Mouse (Mus musculus): ENCODE results near the gene Kcns1. TPM values are rescaled to one million over a fixed set of nuclear protein-coding genes. Genes with fewer than 3 reads are reported as not detected.

Kcns1 gene
- polyA plus RNA-seq, 1 experiment from 2014 or later, result 0.85 TPM

- ATAC-seq (ENCODE audit: low read depth) (no peak), DNase-seq (ENCODE audit: low spot score) (no peak)
- Histone ChIP-seq H3K4me2 (ENCODE audit: low read depth, low read length) (no peak overlapping the region), H3K36me3 (ENCODE audit: control insufficient read depth, insufficient read depth, low read length) (no peaks in the 10 kb centered on the region), H3K27ac (replicated peaks; ENCODE audit: low read depth, low read length) (no peak overlapping the region), H3K4me3 (ENCODE audit: low read depth, low read length) (no peak overlapping the region), H3K4me1 (ENCODE audit: control insufficient read depth, insufficient read depth, low read length) (no peaks in the 10 kb centered on the region), H3K9me3 (ENCODE audit: control insufficient read depth, low read length) (no peaks in the 10 kb centered on the region), H3K27me3 (replicated peaks; ENCODE audit: control insufficient read depth, insufficient read depth, low read length) (no peaks in the 10 kb centered on the region), H3K9ac (ENCODE audit: low read depth, low read length) (no peak overlapping the region)
- 84% methylated on average over 5 of the region's 5 CpGs for WGBS
These were observed 25.2 kb upstream of the Kcns1 start for GRCm38 (mm10) chr2:164195971-164196699.

GRCm38 (mm10) chr2:164194959-164195630 is 24.2 kb upstream of the Kcns1 start:
- H3K4me2 ChIP-seq (ENCODE audit: low read depth, low read length), result no peak overlapping the region
- H3K27me3 ChIP-seq (replicated peaks; ENCODE audit: control insufficient read depth, insufficient read depth, low read length), result no peaks in the 10 kb centered on the region
- DNase-seq (ENCODE audit: low spot score), result no peak
- WGBS, result 77% methylated on average over 5 of the region's 5 CpGs
- H3K27ac ChIP-seq (replicated peaks; ENCODE audit: low read depth, low read length), result no peak overlapping the region
- no peaks in the 10 kb centered on the region for H3K9me3 ChIP-seq (ENCODE audit: control insufficient read depth, low read length)
- ATAC-seq (ENCODE audit: low read depth), result no peak
- H3K4me1 ChIP-seq (ENCODE audit: control insufficient read depth, insufficient read depth, low read length), result no peaks in the 10 kb centered on the region
- H3K9ac ChIP-seq (ENCODE audit: low read depth, low read length), result no peak overlapping the region
- no peaks in the 10 kb centered on the region for H3K36me3 ChIP-seq (ENCODE audit: control insufficient read depth, insufficient read depth, low read length)
- H3K4me3 ChIP-seq (ENCODE audit: low read depth, low read length), result no peak overlapping the region

- ATAC-seq (ENCODE audit: low read depth), result no peak
- H3K4me3 ChIP-seq (ENCODE audit: low read depth, low read length), result no peak overlapping the region
- H3K4me1 ChIP-seq (ENCODE audit: control insufficient read depth, insufficient read depth, low read length), result no peaks in the 10 kb centered on the region
- H3K9me3 ChIP-seq (ENCODE audit: control insufficient read depth, low read length), result no peaks in the 10 kb centered on the region; the same call in 1 of the 2 replicates
- no peaks in the 10 kb centered on the region for H3K36me3 ChIP-seq (ENCODE audit: control insufficient read depth, insufficient read depth, low read length)
- no peaks in the 10 kb centered on the region for H3K27me3 ChIP-seq (replicated peaks; ENCODE audit: control insufficient read depth, insufficient read depth, low read length)
- no peak overlapping the region for H3K4me2 ChIP-seq (ENCODE audit: low read depth, low read length)
- H3K9ac ChIP-seq (ENCODE audit: low read depth, low read length), result no peak overlapping the region
- no peak overlapping the region for H3K27ac ChIP-seq (replicated peaks; ENCODE audit: low read depth, low read length)
- no peak for DNase-seq (ENCODE audit: low spot score)
These were observed 21.4 kb upstream of the Kcns1 start for GRCm38 (mm10) chr2:164192279-164192678.

- no peak for ATAC-seq (ENCODE audit: low read depth)
- H3K27me3 ChIP-seq (replicated peaks; ENCODE audit: control insufficient read depth, insufficient read depth, low read length), result no peaks in the 10 kb centered on the region
- H3K9ac ChIP-seq (ENCODE audit: low read depth, low read length), result no peak within 1 kb of the TSS
- H3K9me3 ChIP-seq (ENCODE audit: control insufficient read depth, low read length), result no peaks in the 10 kb centered on the region; the same call in 1 of the 2 replicates
- no peak within 1 kb of the TSS for H3K27ac ChIP-seq (replicated peaks; ENCODE audit: low read depth, low read length)
- no peak within 1 kb of the TSS for H3K4me3 ChIP-seq (ENCODE audit: low read depth, low read length)
- no peak within 1 kb of the TSS for H3K4me2 ChIP-seq (ENCODE audit: low read depth, low read length)
- no peak for DNase-seq (ENCODE audit: low spot score)
- no peaks in the 10 kb centered on the region for H3K36me3 ChIP-seq (ENCODE audit: control insufficient read depth, insufficient read depth, low read length)
- WGBS, result 87% methylated on average over 6 of the region's 6 CpGs
- no peaks in the 10 kb centered on the region for H3K4me1 ChIP-seq (ENCODE audit: control insufficient read depth, insufficient read depth, low read length)
These were observed 19.7 kb upstream of the Kcns1 start, which contains the start of gene Wfdc12 for GRCm38 (mm10) chr2:164190576-164190975. TSS of gene Wfdc12 (minus strand) at chr2:164190608.

- no peak overlapping the region for H3K27ac ChIP-seq (replicated peaks; ENCODE audit: low read depth, low read length)
- H3K4me3 ChIP-seq (ENCODE audit: low read depth, low read length), result no peak overlapping the region
- WGBS, result 34% methylated on average over 5 of the region's 5 CpGs
- H3K9ac ChIP-seq (ENCODE audit: low read depth, low read length), result no peak overlapping the region
- no peaks in the 10 kb centered on the region for H3K27me3 ChIP-seq (replicated peaks; ENCODE audit: control insufficient read depth, insufficient read depth, low read length)
- no peaks in the 10 kb centered on the region for H3K4me1 ChIP-seq (ENCODE audit: control insufficient read depth, insufficient read depth, low read length)
- no peak overlapping the region for H3K4me2 ChIP-seq (ENCODE audit: low read depth, low read length)
- no peaks in the 10 kb centered on the region for H3K36me3 ChIP-seq (ENCODE audit: control insufficient read depth, insufficient read depth, low read length)
- H3K9me3 ChIP-seq (ENCODE audit: control insufficient read depth, low read length), result no peaks in the 10 kb centered on the region; the same call in 1 of the 2 replicates
- DNase-seq (ENCODE audit: low spot score) (no peak), ATAC-seq (ENCODE audit: low read depth) (no peak)
These were observed 17.8 kb upstream of the Kcns1 start for GRCm38 (mm10) chr2:164188722-164189121.

- no peaks in the 10 kb centered on the region for H3K4me1 ChIP-seq (ENCODE audit: control insufficient read depth, insufficient read depth, low read length)
- H3K4me3 ChIP-seq (ENCODE audit: low read depth, low read length), result no peak overlapping the region
- H3K27ac ChIP-seq (replicated peaks; ENCODE audit: low read depth, low read length), result no peak overlapping the region
- ATAC-seq (ENCODE audit: low read depth) (no peak), DNase-seq (ENCODE audit: low spot score) (peak; percentile 43)
- no peaks in the 10 kb centered on the region for H3K36me3 ChIP-seq (ENCODE audit: control insufficient read depth, insufficient read depth, low read length)
- no peaks in the 10 kb centered on the region; the same call in 1 of the 2 replicates for H3K9me3 ChIP-seq (ENCODE audit: control insufficient read depth, low read length)
- WGBS, result 39% methylated on average over 9 of the region's 9 CpGs
- H3K4me2 ChIP-seq (ENCODE audit: low read depth, low read length), result no peak overlapping the region
- H3K9ac ChIP-seq (ENCODE audit: low read depth, low read length), result no peak overlapping the region
- no peaks in the 10 kb centered on the region for H3K27me3 ChIP-seq (replicated peaks; ENCODE audit: control insufficient read depth, insufficient read depth, low read length)
These were observed 13.3 kb upstream of the Kcns1 start for GRCm38 (mm10) chr2:164184145-164184719.

GRCm38 (mm10) chr2:164183340-164183739 is 12.4 kb upstream of the Kcns1 start:
- Histone ChIP-seq H3K9me3 (ENCODE audit: control insufficient read depth, low read length) (no peaks in the 10 kb centered on the region), H3K4me1 (ENCODE audit: control insufficient read depth, insufficient read depth, low read length) (no peaks in the 10 kb centered on the region), H3K4me3 (ENCODE audit: low read depth, low read length) (no peak overlapping the region), H3K9ac (ENCODE audit: low read depth, low read length) (no peak overlapping the region), H3K27me3 (replicated peaks; ENCODE audit: control insufficient read depth, insufficient read depth, low read length) (no peaks in the 10 kb centered on the region), H3K27ac (replicated peaks; ENCODE audit: low read depth, low read length) (no peak overlapping the region), H3K4me2 (ENCODE audit: low read depth, low read length) (no peak overlapping the region), H3K36me3 (ENCODE audit: control insufficient read depth, insufficient read depth, low read length) (no peaks in the 10 kb centered on the region)
- WGBS, result 51% methylated on average over 9 of the region's 9 CpGs
- no peak for DNase-seq (ENCODE audit: low spot score)
- ATAC-seq (ENCODE audit: low read depth), result no peak

- Histone ChIP-seq H3K27me3 (replicated peaks; ENCODE audit: control insufficient read depth, insufficient read depth, low read length) (no peaks in the 10 kb centered on the region), H3K36me3 (ENCODE audit: control insufficient read depth, insufficient read depth, low read length) (no peaks in the 10 kb centered on the region), H3K4me3 (ENCODE audit: low read depth, low read length) (no peak within 1 kb of the TSS), H3K27ac (replicated peaks; ENCODE audit: low read depth, low read length) (no peak within 1 kb of the TSS), H3K4me2 (ENCODE audit: low read depth, low read length) (no peak within 1 kb of the TSS), H3K9me3 (ENCODE audit: control insufficient read depth, low read length) (no peaks in the 10 kb centered on the region), H3K9ac (ENCODE audit: low read depth, low read length) (no peak within 1 kb of the TSS), H3K4me1 (ENCODE audit: control insufficient read depth, insufficient read depth, low read length) (no peaks in the 10 kb centered on the region)
- WGBS, result 65% methylated on average over 7 of the region's 7 CpGs
- ATAC-seq (ENCODE audit: low read depth), result no peak
- DNase-seq (ENCODE audit: low spot score), result no peak
These were observed 11.9 kb upstream of the Kcns1 start, which contains the start of gene Wfdc5 for GRCm38 (mm10) chr2:164182692-164183255. TSS of gene Wfdc5 (minus strand) at chr2:164182742.
